Mouse (Mus musculus): ENCODE results near the gene Myof.

Myof gene

DNA sequence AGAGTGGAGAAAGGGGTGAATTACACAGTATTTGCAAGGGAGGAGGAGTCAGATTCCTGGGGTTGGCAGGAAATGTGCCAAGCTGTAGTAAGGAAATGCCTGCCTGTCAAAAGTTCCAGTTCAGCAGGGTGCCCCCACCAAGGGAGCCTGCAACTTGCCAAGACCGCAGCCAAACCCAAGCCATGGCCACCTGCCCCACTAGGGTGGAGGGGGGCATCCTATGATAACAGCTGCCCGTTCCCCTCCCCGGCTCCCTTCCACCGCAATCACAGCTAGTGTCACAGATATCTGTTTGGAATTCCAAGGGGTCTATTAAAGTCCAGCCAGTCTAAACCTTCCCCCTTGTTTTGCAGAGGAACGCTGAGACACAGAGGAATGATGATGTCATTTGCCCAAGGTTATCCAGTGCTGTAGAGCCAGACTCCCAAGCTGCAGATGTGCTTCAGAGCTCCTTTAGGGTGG is 1.1 kb downstream of the Myof start:
- in situ Hi-C loops (cut with MseI, MboI), result loop anchor here (5.0 kb wide), 2 partner anchors 85 to 90 kb away; no protein-coding TSS in a partner anchor

DNA sequence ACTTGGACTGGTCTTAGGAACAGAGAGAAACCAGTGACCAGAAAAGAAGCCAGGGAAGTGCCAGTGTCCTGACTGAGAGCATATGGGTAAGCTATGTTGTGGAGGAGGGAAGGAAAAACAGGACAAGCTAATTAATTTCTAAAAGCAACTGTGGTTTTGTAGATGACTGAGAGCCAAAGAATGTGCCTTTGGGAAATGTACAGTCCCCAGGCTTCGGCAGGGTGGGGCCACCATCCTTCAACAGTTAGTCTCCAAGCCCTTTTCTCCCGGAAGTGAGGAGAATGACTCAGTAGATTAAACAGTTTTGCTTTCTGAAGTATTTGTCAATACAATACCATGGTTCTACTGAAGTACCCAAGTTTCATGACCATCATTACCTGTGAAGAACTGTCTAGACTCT is 5.1 kb downstream of the Myof start:
- in situ Hi-C loops (cut with MseI, MboI), result no loop called here

DNA sequence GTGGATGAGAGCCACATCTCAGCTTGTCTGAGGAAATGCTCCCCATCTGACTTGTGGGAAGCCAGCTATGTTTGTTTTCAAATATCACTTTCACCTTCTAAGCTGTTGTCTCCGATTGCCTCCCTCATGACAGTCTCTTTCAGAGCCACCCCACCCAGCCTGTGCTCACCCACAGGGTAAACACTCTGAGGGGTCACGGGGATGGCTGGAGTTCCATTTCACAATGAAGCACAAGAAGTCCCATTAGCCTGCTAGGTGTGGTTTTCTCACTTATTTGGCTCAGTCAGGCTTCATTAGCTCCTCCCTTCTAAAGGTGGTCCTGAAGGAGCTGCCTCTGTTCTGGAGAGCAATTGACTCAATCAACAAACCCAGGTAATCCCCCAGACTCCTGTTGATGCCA is 7.6 kb downstream of the Myof start:
- in situ Hi-C loops (cut with MseI, MboI), result no loop called here

DNA sequence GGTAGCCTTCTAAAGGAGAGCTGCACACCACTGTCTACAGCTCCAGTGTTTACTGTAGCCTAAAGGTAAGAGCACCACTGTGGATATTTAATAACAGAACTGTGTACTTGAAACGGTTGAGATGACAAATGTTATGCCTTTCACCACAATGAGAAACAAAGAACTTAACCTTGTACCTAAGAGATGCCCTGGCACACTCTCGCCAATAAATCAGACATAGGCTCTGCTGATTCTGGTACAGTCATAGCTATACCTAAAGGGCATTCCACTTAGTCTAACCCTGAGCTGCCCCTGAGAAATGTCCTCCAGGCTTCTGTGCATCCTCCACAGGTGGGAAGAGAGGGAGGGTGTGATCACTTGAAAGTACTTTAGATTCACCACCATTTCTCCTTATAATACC is 8.7 kb downstream of the Myof start:
- in situ Hi-C loops (cut with MseI, MboI), result no loop called here

DNA sequence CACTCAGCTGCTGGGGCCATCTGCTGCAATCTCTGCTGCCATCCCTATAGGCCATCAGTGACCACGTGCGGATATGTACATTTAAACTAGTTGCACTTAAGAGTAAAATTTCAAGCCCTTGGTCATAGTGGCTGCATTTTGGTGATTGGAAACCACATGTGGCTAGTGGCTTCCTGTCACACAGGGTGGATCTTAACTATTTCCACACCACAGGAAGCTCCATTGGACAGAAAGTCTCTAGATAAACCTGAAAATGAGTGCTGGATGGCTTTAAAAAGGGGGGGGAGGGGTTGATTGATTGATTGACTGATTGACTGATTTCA is 9.7 kb downstream of the Myof start:
- in situ Hi-C loops (cut with MseI, MboI), result no loop called here

DNA sequence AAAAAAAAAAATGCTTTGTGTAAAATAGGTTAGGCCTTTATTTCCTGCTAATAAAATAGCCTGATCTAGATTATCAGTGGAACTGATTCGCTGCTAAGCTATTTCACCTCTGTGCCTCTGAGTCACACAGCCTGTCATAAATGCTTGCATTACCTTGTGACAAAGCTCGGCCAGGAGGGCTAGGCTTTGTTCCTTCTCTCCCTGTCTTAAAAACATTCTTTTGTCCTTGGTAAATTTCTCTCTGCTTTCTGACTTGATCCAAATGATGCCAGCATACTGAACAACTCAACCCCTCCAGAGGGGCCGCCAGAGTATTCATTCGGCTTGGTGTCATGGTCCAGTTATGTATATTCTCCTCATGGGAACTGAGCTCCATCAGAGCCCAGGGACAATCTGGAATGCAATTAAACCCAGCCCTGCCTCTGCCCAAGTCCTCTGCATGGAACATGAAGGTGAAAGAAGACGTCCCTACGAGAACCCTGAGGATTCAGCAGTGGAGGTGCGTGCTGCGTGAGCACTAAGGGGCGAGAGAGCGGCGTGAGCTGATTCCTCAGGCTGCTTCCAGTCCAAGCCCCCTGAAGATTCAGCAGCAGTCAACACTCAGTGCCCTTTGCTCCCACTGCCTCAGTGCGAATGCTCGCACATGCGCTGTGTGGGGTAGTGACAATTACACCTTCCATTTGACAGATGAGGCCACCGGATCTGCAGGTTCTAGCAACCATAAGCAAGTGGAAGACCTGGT is 10.2 kb downstream of the Myof start:
- in situ Hi-C loops (cut with MseI, MboI), result no loop called here

DNA sequence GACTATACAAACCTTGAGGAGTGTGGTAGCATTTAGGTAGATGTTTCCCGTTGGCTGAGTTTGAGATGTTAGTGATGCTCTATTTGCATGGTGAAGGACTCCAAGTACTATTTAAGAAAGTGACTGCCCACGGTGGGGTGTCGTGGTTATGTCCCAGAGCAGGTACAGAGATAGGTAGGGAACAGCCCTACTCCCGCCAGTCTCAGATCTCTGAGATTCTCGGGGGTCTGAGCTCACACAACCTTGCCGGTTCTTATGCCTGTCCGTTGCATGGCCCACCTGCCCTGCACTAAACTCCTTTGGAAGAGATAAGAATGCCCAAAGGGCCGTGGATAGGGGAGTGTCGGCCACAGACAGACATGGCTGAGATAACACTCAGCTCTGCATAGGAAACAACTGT is 12.2 kb downstream of the Myof start:
- in situ Hi-C loops (cut with MseI, MboI), result no loop called here

DNA sequence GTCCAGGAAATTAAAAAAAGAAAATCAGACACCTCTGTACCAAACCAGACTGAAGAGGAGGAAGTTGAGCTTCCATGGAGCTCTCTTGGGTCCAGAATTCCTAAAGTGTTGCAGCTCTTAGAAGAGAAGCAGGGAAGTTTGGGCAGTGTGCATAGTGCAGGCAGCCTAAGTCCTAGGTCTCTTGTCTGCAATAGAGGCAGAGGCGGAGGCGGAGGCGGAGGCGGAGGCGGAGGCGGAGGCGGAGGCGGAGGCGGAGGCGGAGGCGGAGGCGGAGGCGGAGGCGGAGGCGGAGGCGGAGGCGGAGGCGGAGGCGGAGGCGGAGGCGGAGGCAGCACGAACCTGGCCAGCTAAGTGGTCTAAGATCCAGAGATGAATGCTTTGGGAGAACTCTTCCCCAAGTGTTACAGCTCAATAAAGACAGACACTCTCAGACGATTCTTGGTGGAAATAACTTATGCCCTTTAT is 12.7 kb downstream of the Myof start:
- in situ Hi-C loops (cut with MseI, MboI), result no loop called here

DNA sequence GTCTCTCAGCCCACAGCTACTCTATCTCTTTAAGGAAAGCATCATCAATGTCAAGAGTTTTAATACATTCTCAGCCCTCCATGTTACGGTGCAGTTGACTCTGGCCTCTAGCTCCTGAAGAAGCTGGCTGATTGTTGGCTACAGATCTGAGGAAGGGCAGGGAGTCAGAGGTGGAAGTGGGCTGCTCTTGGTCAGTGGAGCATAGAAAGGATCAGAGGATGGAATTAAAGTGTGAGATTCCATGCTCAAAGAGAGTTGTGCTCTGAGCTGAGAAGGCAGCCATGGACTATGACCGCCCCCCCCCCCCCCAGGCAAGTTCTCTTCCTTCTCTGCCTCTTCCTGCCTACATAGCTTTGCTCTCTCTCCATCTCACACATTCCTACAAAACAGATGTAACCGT is 13.5 kb downstream of the Myof start:
- in situ Hi-C loops (cut with MseI, MboI), result no loop called here

DNA sequence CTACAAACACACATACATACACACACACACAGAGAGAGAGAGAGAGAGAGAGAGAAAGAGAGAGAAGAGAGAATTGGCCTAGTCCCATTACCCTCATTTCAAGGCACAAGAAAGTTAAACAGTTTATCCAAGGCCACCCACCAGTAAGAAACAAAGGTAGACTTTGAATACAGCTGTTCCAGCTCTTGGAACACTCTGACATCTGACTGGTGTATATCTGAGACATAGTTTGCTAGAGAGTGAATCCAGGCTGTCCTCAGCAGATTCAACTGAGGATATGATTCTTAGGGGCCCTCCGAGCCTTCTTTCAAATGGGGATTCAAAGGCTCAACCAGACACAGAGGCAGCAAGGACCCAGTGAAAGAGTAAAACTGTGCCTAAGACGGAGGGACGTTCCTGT is 14.1 kb downstream of the Myof start:
- in situ Hi-C loops (cut with MseI, MboI), result no loop called here

DNA sequence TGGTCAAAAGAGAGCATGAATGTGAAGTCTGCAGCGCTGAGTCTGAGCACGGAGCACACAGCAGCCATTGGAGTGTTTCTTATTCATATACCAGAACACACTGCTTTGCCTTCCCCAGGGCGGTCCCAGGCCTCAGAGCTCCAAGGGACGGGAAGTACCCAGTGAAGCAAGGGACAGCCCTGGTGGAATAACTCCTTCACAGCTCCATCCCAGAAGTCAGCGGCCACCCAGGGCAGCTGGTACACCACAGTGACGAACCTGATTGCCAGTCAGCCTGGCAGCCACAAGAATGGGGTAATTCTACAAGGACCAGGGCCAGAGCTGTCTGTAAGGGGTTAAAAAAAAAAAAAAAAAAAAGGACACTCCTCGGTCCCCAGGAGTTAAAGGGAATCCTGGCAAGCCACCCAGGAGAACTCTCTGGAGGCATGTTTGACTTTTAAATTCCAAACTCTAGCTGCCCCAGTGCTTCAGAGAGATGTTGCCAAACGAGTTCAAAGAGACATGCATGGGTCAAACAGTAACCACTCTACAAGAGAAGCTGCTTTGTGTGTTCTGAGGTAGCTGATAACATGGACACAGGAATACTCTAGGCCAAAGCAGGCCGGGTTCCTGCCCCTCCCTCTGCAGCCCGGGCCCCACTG is 15.4 kb downstream of the Myof start:
- in situ Hi-C loops (cut with MseI, MboI), result no loop called here

DNA sequence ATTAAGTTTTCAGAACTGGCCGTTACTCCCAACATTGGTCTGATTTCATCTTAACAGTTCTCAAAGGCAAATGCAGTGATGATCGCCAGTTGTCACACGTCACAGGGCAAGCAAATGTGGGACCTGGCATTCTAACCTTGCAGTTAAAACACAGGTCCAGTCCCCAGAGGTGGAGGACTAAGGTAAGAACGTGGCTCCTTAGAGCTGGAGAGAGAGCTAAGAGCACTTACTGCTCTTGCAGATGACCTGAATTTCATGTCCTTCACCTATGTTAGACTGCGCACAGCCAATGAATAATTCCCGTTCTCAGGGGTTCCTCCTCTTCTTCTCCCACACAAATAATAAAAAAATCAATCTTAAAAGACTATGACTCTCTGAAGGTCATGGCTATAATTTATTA is 16.0 kb downstream of the Myof start:
- in situ Hi-C loops (cut with MseI, MboI), result no loop called here

DNA sequence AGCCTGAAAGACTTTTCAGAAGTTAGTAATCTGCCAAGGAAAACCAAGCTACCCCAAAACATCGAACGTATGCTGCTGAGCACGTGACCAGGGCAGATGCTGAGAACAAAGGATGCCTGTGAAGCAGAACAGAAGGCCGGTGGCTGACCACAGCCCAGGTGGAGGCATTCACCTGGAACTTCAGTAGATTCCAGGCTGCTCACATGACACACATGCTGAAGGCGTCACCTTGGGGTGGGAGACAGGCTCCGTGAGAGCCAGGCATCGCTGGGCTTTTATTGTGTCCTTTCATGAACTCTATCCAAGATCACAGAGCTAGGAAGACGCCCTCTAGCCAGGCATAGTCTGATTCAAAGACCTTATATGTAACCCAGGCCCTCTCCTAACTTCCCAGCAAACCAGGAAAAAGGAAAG is 17.2 kb downstream of the Myof start:
- in situ Hi-C loops (cut with MseI, MboI), result no loop called here

DNA sequence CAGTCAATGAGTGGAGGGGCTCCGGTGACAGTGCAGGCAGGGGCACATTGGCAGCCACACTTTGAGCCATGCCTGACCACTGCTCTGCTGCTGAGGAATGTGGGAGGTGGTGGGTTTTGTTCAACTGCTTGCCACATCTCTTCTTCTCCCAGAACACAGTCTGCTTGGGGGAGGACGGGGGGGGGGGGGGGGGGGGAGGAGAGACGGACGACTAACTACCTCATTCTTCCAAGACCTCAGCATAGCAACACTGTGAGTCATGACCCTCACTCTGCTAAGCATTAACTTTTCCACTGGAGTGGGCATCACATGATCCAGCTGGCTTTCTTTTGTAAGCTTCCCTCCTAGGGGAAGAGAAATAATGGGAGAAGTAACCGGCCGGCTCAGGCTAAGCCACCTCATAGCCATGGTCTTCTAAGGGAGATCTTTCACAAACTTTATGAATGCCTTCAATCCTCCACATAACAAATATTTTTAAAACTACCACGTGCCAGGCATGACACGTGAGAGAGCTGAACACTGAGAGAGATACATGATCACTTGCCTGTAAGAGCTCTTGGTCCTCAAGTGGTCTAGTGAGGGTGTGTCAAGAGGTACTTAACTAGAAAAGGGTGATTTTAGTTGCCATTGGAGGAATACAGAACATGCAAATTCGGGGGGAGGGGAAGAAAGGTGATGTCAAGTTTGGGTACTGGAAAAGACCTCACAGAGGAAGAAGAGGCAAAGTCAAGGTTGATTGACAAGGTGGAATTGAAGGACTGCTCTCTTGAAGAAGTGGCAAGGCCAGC is 17.9 kb downstream of the Myof start:
- in situ Hi-C loops (cut with MseI, MboI), result no loop called here

DNA sequence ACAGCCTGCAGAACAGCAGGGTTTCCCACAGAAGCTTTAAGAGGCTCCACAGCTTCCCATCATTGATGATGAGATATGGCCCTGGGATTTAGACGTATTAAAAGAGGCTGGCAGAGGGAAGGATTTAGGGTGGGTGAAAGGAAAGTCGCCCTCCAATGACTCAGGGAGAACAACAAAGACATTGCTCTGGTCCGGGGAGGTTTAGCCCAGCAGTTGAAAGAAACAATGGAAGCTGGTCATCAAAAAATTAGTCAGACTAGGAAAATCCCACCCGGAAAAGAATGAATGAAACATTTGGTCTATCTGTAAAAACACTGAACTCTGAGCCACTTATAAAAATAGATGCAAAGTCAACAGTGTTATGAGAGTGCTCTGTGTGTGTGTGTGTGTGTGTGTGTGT is 19.8 kb downstream of the Myof start:
- in situ Hi-C loops (cut with MseI, MboI), result no loop called here

DNA sequence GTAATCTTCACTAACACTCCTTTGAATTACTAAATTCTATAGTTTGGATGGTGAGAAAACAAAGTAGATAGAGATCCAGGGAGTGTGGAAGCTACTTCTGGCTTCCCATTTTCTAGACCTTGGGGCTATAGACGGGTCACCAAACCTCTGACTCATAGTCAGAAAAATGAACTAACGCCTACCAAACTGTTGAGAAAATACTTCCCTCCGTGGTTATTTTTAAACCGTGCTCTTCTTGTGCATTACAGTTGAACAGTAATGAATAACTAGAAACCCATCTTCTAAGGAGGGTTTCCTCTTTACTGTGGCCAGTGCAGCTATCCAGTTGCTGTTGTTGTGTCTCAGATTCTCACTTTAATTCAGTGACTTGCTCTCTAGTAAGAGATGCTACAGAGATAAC is 20.7 kb downstream of the Myof start:
- in situ Hi-C loops (cut with MseI, MboI), result no loop called here

DNA sequence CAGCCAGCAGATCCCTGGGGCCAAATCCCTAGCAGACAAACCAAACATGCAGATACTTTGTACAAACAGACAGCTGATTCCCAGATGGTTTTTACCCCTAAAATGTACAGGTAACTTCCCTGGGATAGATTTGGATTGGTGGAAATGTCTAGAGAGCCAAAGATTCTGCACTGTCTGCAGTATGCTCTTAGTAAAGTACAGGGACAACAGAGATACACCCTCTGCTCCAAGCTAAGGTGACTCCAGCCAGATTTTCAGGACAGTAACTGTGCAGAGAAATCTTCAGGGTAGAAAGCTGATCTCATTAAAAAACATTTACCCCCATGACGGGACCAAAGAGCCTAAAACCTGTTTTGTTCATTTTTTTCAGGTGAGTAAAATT is 27.5 kb downstream of the Myof start:
- in situ Hi-C loops (cut with MseI, MboI), result no loop called here

DNA sequence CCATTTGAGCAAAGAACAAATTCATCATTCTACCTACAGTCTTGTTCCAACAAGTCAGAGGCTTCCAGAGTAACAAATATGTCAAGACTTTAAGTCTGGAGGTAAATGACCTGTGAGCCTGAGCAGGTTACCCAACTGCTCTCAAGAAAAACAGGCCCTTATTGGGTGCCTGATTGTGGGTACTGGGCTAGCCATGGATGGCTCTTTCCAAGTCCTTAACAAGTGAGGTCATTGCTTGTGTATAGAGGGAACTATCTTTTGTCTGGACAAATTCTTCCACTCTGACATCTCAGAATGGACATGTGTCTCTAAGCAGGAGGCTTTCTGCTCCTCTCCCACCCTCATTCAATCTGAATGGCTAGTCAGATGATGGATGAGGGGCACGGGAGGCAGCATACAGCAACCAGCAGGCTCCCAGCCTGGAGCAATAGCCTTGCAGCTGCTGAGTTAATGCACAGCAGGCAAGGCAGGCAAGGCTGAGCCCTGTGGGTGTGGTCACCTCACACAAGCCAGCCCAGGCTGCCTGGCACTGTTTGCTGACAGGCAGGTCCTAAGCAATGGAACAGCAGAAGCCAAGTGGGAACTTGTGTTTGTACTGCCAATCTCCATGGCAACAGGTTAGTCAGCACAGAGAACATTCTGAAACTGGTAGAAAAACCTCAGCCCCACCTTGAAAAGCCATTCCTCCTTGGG is 28.1 kb downstream of the Myof start:
- in situ Hi-C loops (cut with MseI, MboI), result no loop called here

DNA sequence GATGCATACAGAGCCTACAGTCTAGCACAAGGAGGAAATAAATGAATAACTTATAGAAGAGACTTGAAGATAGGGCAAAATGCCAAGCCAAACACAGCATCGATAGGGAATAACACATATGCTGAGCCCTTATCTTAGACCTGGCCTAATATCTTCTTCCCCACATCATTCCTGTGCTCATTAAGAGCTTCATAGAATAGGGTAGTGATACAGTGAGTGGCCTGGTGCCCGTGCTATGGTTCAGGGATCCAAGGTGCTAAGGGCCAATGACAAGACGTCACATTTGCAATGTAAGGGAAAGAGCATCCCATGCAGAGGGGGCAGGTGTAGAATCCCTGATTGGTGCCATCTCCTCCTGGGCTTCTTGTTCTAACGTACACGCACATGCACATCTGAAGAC is 28.9 kb downstream of the Myof start:
- in situ Hi-C loops (cut with MseI, MboI), result no loop called here

DNA sequence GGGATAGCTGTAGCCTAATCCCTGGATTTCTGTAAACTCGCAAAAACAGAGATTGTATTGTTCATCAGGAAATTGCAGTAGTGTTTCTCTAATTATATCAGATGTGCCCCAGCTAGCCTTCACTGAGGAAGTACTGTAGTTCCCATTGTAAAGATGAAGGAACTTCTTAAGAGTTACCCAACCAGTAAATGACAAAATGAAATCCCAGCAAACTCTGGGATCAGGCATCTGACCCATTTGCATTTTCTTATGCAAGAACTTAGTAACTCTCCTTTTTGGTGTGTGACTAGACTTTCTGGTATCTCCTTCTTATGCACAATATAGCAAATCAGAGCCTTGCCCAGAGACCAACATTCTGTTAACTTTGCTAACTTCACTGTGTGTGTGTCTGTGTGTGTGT is 32.0 kb downstream of the Myof start:
- in situ Hi-C loops (cut with MseI, MboI), result no loop called here

DNA sequence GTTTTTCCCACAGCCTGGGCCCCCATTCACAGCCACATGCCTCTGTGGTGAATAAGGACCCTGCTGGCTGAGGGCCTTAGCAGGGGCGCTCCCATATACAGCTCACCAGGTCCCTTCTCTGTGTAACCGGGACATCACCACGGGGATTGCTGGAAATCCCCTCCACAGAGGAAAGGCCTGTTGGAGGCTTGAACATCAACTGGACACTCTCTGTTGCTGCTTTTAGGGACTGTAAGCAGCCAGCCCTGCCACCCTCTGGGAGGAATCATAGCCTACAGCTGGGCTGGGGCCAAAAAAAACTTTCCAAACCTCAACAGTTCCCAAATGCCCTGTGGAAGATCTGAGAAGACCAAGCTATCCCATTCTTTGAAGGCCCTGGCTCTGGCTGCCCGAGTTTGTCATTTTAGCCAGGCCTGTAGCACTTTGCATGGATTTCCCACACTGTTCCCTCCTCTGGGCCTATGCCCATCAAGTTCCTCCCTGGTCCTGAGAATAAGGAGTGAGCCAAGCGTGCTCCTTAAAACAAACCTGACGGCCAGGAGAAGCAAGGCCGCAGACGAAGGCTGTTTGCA is 38.5 kb downstream of the Myof start:
- in situ Hi-C loops (cut with MseI, MboI), result no loop called here

Measured in mouse trophoblast stem cell (cell line).